Mouse (Mus musculus) testis, adult 2 months (tissue): Measurements from ENCODE around the gene Stox2. TPM values are rescaled to one million over a fixed set of nuclear protein-coding genes. Genes with fewer than 3 reads are reported as not detected.
"Not testable (repeated sequence)": the region's sequence is repeated elsewhere in the genome, so short reads cannot be mapped to it uniquely, and the experiment has no call there.

ENCODE experiments used
- H3K27ac ChIP-seq: fragments of 200-500 bp; 2 replicates; pipeline ENCODE4 v1.5.1; 2012; ENCODE audit warnings: low read depth, low read length; ENCODE audit not compliant: control insufficient read depth, insufficient read depth
- H3K27me3 ChIP-seq: fragments of 200-500 bp; 2 replicates; pipeline ENCODE4 v1.6.1; 2012; ENCODE audit warnings: mild to moderate bottlenecking, low read length, moderate library complexity; ENCODE audit not compliant: control insufficient read depth, insufficient read depth
- H3K36me3 ChIP-seq: fragments of 200-500 bp; 2 replicates; pipeline ENCODE4 v1.6.1; 2012; ENCODE audit warnings: mild to moderate bottlenecking, low read length; ENCODE audit not compliant: control insufficient read depth, insufficient read depth
- H3K4me1 ChIP-seq: fragments of 200-500 bp; 2 replicates; pipeline ENCODE4 v1.6.1; 2012; ENCODE audit warnings: low read length; ENCODE audit not compliant: control insufficient read depth, insufficient read depth
- H3K4me3 ChIP-seq: fragments of 200-500 bp; 2 replicates; pipeline ENCODE4 v1.5.1; 2012; ENCODE audit warnings: low read depth, mild to moderate bottlenecking, low read length, moderate library complexity, mixed read lengths; ENCODE audit not compliant: control insufficient read depth
- CTCF ChIP-seq: fragments of 200-500 bp; IDR thresholded peaks from 2 replicates; pipeline ENCODE4 v1.5.1; 2012; ENCODE audit warnings: low read depth, mild to moderate bottlenecking, inconsistent platforms, low read length, moderate library complexity; ENCODE audit not compliant: control insufficient read depth, insufficient read depth, insufficient replicate concordance
- POLR2A ChIP-seq: fragments of 200-500 bp; IDR thresholded peaks from 2 replicates; pipeline ENCODE4 v1.6.1; 2012; ENCODE audit warnings: low read depth, mild to moderate bottlenecking, inconsistent platforms, low read length, moderate library complexity; ENCODE audit not compliant: control insufficient read depth
- polyA plus RNA-seq: library from polyadenylated mRNA; depleted of rRNA; stranded (reverse); fragments of >200 nt; gene quantifications from 2 replicates; pipeline ENCODE4 v1.2.3, GENCODE M21; 2012

Stox2 gene
- polyA plus RNA-seq, 1 experiment, result 8.3 TPM

GRCm38 (mm10) chr8:47431263-47431662 lies 14.9 kb downstream of the Stox2 start:
- Histone ChIP-seq H3K27ac (no peak overlapping the region), H3K4me1 (no peaks in the 10 kb centered on the region; the same call in 1 of the 2 replicates), H3K4me3 (no peak overlapping the region), H3K36me3 (no peaks in the 10 kb centered on the region), H3K27me3 (no peaks in the 10 kb centered on the region)
- TF ChIP-seq CTCF, result no peak
- no peak for TF ChIP-seq POLR2A

- peaks cover 12% of the 10 kb centered on the region for H3K4me1 ChIP-seq
- H3K27me3 ChIP-seq, H3K27ac ChIP-seq, H3K4me3 ChIP-seq, H3K36me3 ChIP-seq: not testable (repeated sequence)
Observed at GRCm38 (mm10) chr8:47414258-47414525, 32.0 kb downstream of the Stox2 start.

- peaks cover 15% of the 10 kb centered on the region for H3K4me1 ChIP-seq
Observed at GRCm38 (mm10) chr8:47413524-47414257, 32.5 kb downstream of the Stox2 start.

GRCm38 (mm10) chr8:47412696-47413523 lies 33.3 kb downstream of the Stox2 start:
- no peaks in the 10 kb centered on the region for H3K36me3 ChIP-seq
- peaks cover 7% of the 10 kb centered on the region; the same call in 1 of the 2 replicates for H3K27me3 ChIP-seq
- H3K27ac ChIP-seq, result no peak overlapping the region
- H3K4me3 ChIP-seq, result peak overlapping the region; percentile 50
- peaks cover 15% of the 10 kb centered on the region for H3K4me1 ChIP-seq
- no peak for TF ChIP-seq CTCF

More at GRCm38 (mm10) chr8:47413524-47414257, 32.5 kb downstream of the Stox2 start:
- Histone ChIP-seq H3K27me3 (peaks cover 7% of the 10 kb centered on the region; the same call in 1 of the 2 replicates), H3K27ac (no peak overlapping the region), H3K4me3 (peak overlapping the region; percentile 50), H3K36me3 (no peaks in the 10 kb centered on the region)
- TF ChIP-seq CTCF (no peak), POLR2A (no peak)

GRCm38 (mm10) chr8:47411994-47412695 lies 34.0 kb downstream of the Stox2 start:
- Histone ChIP-seq H3K27ac (no peak overlapping the region), H3K36me3 (no peaks in the 10 kb centered on the region), H3K4me3 (peak overlapping the region; percentile 50), H3K4me1 (peaks cover 15% of the 10 kb centered on the region), H3K27me3 (peaks cover 7% of the 10 kb centered on the region; the same call in 1 of the 2 replicates)
- TF ChIP-seq CTCF, result no peak
- no peak for TF ChIP-seq POLR2A

GRCm38 (mm10) chr8:47411321-47411720 lies 34.8 kb downstream of the Stox2 start:
- TF ChIP-seq CTCF, result no peak
- no peak for TF ChIP-seq POLR2A
- Histone ChIP-seq H3K4me1 (peaks cover 15% of the 10 kb centered on the region), H3K36me3 (no peaks in the 10 kb centered on the region), H3K27ac (no peak overlapping the region), H3K4me3 (no peak overlapping the region), H3K27me3 (peaks cover 7% of the 10 kb centered on the region; the same call in 1 of the 2 replicates)

- no peaks in the 10 kb centered on the region for H3K36me3 ChIP-seq
- peaks cover 7% of the 10 kb centered on the region; the same call in 1 of the 2 replicates for H3K27me3 ChIP-seq
- H3K27ac ChIP-seq, result no peak overlapping the region
- peaks cover 15% of the 10 kb centered on the region for H3K4me1 ChIP-seq
- TF ChIP-seq CTCF (no peak), POLR2A (no peak)
- no peak overlapping the region; the same call in 1 of the 2 replicates for H3K4me3 ChIP-seq
Observed at GRCm38 (mm10) chr8:47409061-47409460, 37.1 kb downstream of the Stox2 start.
